Mouse (Mus musculus) embryonic facial prominence, embryonic 11.5 days (tissue): ENCODE results near the gene Gm20388. TPM values are rescaled to one million over a fixed set of nuclear protein-coding genes. Genes with fewer than 3 reads are reported as not detected.
"Not testable (repeated sequence)": the region's sequence is repeated elsewhere in the genome, so short reads cannot be mapped to it uniquely, and the experiment has no call there.

Source experiments
- ATAC-seq: fragments of 200-750 bp; cut with Nextera tagmentation; replicated peaks from 2 replicates; pipeline ENCODE4 v1.8.0; 2017; ENCODE audit warnings: low read depth; ENCODE audit not compliant: insufficient number of reproducible peaks, low FRiP score, low TSS enrichment
- DNase-seq: peaks from one replicate; pipeline ENCODE4 v3.0.0-alpha.2; 2015; ENCODE audit warnings: low spot score
- H3K27ac ChIP-seq: fragments of 300-500 bp; sonication (generic); replicated peaks from 2 replicates; pipeline ENCODE4 v1.5.1; 2014; ENCODE audit warnings: mild to moderate bottlenecking, low read depth, low read length, control low read depth
- H3K27me3 ChIP-seq: fragments of 300-500 bp; sonication (generic); 2 replicates; pipeline ENCODE4 v1.6.1; 2014; ENCODE audit warnings: mild to moderate bottlenecking, low read length, moderate library complexity, mixed read lengths; ENCODE audit not compliant: control insufficient read depth, insufficient read depth
- H3K36me3 ChIP-seq: fragments of 300-500 bp; sonication (generic); replicated peaks from 2 replicates; pipeline ENCODE4 v1.6.1; 2014; ENCODE audit warnings: low read depth, mild to moderate bottlenecking, low read length, moderate library complexity, mixed read lengths; ENCODE audit not compliant: control insufficient read depth, insufficient read depth
- H3K4me1 ChIP-seq: fragments of 300-500 bp; sonication (generic); 2 replicates; pipeline ENCODE4 v1.6.1; 2014; ENCODE audit warnings: low read length, mixed read lengths; ENCODE audit not compliant: control insufficient read depth, insufficient read depth
- H3K4me2 ChIP-seq: fragments of 300-500 bp; sonication (generic); 2 replicates; pipeline ENCODE4 v1.6.1; 2014; ENCODE audit warnings: low read depth, mild to moderate bottlenecking, control low read depth, low read length, moderate library complexity
- H3K4me3 ChIP-seq: fragments of 300-500 bp; sonication (generic); 2 replicates; pipeline ENCODE4 v1.5.1; 2014; ENCODE audit warnings: low read depth, low read length, control low read depth
- H3K9ac ChIP-seq: fragments of 300-500 bp; sonication (generic); replicated peaks from 2 replicates; pipeline ENCODE4 v1.6.1; 2014; ENCODE audit warnings: mild to moderate bottlenecking, control low read depth, low read length
- H3K9me3 ChIP-seq: fragments of 300-500 bp; sonication (generic); replicated peaks from 2 replicates; pipeline ENCODE4 v1.6.1; 2016; ENCODE audit warnings: mild to moderate bottlenecking, low read length, inconsistent platforms, mixed read lengths; ENCODE audit not compliant: control insufficient read depth
- WGBS: fragments of 180-500 bp; shearing (Covaris S2); extraction: QIAGEN DNeasy Blood & Tissue Kit; methylation state at CpG from one replicate; pipeline ENCODE4 v1.1.7; 2014; 5-methylcytosine and 5-hydroxymethylcytosine counted together
- polyA plus RNA-seq: library from polyadenylated mRNA; unstranded; fragments of >200 nt; fragmentation: Nextera tagmentation; extraction: Ambion mirVana; gene quantifications from 2 replicates; pipeline ENCODE4 v1.2.1, GENCODE M21; 2014

The Gm20388 gene
- polyA plus RNA-seq, 1 experiment from 2014 or later = 3.1 TPM

DNA sequence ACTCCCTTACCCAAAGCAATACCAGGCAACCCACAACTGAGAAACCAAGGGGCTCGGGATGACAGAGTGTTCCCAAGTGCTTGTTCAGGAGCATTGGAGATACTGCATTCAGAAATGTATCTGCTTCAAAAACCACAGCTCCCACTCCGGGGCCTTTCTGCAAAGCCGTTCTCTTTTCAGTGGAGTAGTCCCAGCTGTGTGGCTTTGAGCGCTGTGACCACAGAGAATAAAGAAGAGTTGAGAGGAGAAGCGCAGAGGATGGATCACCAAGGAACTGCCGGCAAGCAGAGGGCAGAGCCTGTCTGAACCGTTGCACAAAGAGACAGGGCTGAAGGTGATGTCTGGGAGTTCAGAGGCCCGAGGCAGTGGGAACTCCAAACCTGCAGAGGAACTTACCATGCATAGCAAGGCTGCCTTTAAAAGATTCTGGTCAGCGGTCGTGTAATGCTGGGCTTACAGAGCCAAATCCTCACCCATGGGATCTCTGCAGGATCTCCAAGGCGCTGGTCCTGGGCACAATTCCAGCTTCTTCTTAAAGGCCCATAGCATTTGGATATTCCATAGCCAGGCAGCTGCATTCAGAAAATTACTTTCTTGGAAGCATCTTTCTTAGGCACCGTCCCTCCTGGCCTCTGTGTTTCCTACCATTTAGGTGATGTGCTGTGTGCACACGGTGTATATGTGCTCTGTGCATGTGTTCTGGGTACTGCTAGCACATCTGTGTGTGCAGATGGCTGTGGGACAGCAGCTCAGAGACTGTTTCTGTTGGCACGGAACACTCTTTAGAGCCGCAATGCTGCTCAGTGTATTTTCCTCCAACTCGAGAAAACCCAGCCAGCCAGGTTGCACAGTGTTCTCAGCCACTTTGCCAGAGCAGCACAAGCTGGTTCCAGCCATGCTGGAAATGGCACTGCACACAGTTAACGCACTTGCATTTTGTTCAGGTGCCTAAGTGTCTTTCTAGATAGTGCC is 4261.2 kb downstream of the Gm20388 start:
- no peaks in the 10 kb centered on the region for H3K27me3 ChIP-seq
- H3K4me1 ChIP-seq = no peaks in the 10 kb centered on the region
- H3K9me3 ChIP-seq = no peaks in the 10 kb centered on the region
- ATAC-seq (no peak), DNase-seq (no peak)
- no peak overlapping the region for H3K27ac ChIP-seq
- H3K36me3 ChIP-seq = no peaks in the 10 kb centered on the region
- WGBS = 76% methylated on average over 17 of the region's 17 CpGs
- H3K4me3 ChIP-seq = no peak overlapping the region
- no peak overlapping the region for H3K4me2 ChIP-seq
- no peak overlapping the region for H3K9ac ChIP-seq

DNA sequence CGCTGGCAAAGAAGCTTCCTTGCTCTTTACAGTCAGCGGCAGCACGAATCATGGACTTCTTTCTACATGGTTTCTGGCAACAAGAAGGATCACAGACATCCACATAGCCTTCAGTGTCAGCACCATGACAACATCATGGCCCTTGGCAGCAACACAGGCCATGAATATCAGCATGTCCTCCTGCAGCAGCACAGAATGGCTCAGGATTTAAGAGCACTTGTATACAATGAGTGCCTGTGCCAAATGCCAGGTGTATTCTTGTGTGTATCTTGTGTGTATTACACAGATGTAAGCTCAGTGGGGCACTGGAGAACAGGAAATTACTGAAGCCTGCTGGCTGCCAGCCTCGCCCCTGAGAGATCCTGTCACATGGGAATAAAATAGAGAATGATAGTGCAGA is 4263.0 kb downstream of the Gm20388 start:
- ATAC-seq = no peak
- WGBS = 89% methylated on average over 4 of the region's 4 CpGs

DNA sequence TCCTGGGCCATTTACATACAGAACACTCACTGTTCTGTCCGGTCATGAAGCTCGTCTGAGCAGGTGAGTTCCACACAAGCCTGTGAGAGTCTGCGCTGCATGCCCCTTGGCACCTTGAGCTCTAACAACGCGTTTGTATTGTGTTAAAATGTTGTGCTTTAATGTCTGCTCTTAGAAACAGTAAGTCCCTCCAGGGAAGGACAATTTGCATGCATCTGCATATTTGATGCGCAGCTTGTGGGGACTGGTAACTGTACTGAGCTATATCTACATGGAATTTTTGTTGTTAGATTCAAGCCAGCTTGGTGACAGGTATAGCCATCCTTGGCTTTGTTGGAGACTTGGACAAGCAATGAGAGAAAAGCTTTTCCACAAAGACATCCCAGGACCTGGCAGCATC is 4265.5 kb downstream of the Gm20388 start:
- H3K27ac ChIP-seq = no peak overlapping the region
- DNase-seq = no peak
- ATAC-seq = no peak
- 81% methylated on average over 6 of the region's 6 CpGs for WGBS
- no peaks in the 10 kb centered on the region for H3K27me3 ChIP-seq
- no peak overlapping the region for H3K4me2 ChIP-seq
- no peak overlapping the region for H3K4me3 ChIP-seq
- no peaks in the 10 kb centered on the region for H3K36me3 ChIP-seq
- no peaks in the 10 kb centered on the region for H3K9me3 ChIP-seq
- no peaks in the 10 kb centered on the region for H3K4me1 ChIP-seq
- H3K9ac ChIP-seq = no peak overlapping the region

More for the DNA sequence above, 4263.0 kb downstream of the Gm20388 start:
- H3K4me1 ChIP-seq = no peaks in the 10 kb centered on the region
- H3K27ac ChIP-seq = no peak overlapping the region
- no peaks in the 10 kb centered on the region for H3K36me3 ChIP-seq
- no peaks in the 10 kb centered on the region for H3K9me3 ChIP-seq
- no peak overlapping the region for H3K4me3 ChIP-seq
- DNase-seq = no peak
- H3K27me3 ChIP-seq = no peaks in the 10 kb centered on the region
- no peak overlapping the region for H3K9ac ChIP-seq
- no peak overlapping the region for H3K4me2 ChIP-seq

DNA sequence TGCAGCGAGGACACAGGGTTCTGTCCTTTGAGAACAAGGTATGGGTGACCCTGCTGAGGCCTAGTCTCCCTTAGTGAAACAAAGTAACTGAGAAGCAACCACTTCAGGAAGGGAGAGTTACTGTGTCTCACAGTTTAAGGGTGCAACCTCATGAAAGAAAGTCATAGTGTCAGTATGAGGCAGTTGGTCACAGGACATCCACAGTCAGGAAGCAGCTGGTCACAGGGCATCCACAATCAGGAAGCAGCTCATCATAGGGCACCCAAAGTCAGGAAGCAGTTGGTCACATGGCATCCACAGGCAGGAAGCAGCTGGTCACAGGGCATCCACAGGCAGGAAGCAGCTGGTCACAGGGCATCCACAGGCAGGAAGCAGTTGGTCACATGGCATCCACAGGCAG is 4266.5 kb downstream of the Gm20388 start:
- not testable (repeated sequence) for DNase-seq, ATAC-seq, H3K27me3 ChIP-seq, H3K4me2 ChIP-seq, H3K27ac ChIP-seq, H3K36me3 ChIP-seq, H3K4me3 ChIP-seq, H3K4me1 ChIP-seq, H3K9me3 ChIP-seq, H3K9ac ChIP-seq
- WGBS = 78% methylated on average over 1 of the region's 1 CpGs

DNA sequence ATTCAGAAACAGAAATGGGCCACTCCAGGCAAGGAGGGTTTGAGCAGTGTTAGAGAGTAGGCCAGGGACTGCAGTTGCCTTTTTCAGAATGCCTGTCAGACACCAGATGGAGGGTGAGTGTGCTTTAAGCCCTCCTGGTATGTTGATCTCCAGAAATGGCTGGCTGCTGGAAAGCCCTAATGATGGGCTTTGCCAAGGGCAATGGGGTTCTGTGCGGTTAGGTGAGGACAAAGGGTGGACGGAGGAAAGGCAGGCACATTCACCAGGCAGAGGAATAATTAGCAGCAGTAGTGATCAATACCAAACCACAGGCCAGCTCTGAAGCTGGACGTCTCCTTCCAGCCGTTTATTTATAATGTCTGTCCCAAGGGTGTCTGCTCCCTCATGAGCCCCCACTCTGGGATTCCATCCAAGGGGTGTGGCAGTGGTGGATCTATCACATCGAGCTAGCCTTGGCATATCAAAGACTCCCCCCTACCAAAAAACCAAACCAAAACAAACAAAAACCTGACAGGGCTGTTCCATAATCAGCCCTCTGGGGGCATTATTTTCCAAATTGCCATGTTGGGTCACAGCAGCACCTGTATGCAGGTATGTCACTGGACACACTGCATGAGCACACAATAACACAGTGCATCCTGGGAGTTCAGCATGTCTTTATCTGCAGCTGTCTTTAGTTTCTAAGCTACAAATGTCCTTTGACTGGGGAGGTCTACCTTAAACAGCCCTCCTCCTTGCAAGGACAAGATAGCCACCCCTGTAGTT is 4270.2 kb downstream of the Gm20388 start:
- no peaks in the 10 kb centered on the region for H3K27me3 ChIP-seq
- H3K9ac ChIP-seq = no peak overlapping the region
- ATAC-seq (no peak), DNase-seq (no peak)
- no peak overlapping the region for H3K27ac ChIP-seq
- no peak overlapping the region for H3K4me3 ChIP-seq
- H3K4me2 ChIP-seq = no peak overlapping the region
- 68% methylated on average over 5 of the region's 5 CpGs for WGBS
- H3K36me3 ChIP-seq = no peaks in the 10 kb centered on the region
- no peaks in the 10 kb centered on the region for H3K4me1 ChIP-seq
- H3K9me3 ChIP-seq = no peaks in the 10 kb centered on the region

DNA sequence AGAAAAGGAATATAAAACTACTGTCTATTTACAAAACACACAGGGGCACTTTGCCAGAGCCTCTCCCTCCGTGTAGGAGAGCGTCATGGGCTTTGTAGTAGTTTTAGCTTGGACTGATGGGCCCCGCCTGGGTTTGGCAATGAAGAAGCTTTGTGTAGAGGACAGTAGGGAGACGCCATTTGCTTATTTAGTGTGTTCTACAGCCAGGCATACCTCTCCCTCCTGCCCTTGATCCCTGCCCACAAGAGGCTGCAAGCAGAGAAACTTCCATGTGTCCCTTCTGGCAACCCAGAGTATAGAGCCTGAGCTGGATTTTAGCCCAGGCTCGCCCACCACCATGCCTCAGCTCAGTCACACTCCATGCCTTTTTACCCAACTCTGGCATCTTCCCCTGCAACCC is 4271.1 kb downstream of the Gm20388 start:
- H3K27ac ChIP-seq = no peak overlapping the region
- H3K4me2 ChIP-seq = no peak overlapping the region
- 91% methylated on average over 5 of the region's 5 CpGs for WGBS
- H3K27me3 ChIP-seq = no peaks in the 10 kb centered on the region
- no peak overlapping the region for H3K4me3 ChIP-seq
- ATAC-seq = no peak
- H3K4me1 ChIP-seq = no peaks in the 10 kb centered on the region
- no peaks in the 10 kb centered on the region for H3K9me3 ChIP-seq
- no peaks in the 10 kb centered on the region for H3K36me3 ChIP-seq
- no peak overlapping the region for H3K9ac ChIP-seq
- no peak for DNase-seq

DNA sequence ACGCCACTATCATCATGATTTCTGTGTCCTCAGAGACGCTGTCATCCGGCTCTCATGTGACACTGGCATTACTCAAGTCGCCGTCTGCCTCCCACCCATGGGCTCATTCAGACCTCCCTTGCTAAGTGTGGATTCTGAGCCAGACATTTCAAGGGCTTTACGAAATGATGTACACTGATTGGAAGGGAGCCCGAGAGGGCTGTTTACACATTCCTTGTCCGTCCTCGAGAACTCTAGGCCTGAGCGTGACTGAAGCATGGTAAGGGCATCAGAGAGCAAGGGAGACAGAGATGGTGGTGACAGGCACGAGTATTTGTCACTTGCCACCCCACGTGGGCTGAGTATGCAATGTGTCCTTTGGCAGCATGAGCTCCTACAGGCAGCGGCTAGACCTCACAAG is 4271.6 kb downstream of the Gm20388 start:
- 70% methylated on average over 13 of the region's 13 CpGs for WGBS
- H3K27ac ChIP-seq = no peak overlapping the region
- no peaks in the 10 kb centered on the region for H3K9me3 ChIP-seq
- ATAC-seq (no peak), DNase-seq (no peak)
- no peaks in the 10 kb centered on the region for H3K27me3 ChIP-seq
- H3K36me3 ChIP-seq = no peaks in the 10 kb centered on the region
- no peak overlapping the region for H3K4me3 ChIP-seq
- no peaks in the 10 kb centered on the region for H3K4me1 ChIP-seq
- H3K9ac ChIP-seq = no peak overlapping the region
- no peak overlapping the region for H3K4me2 ChIP-seq

DNA sequence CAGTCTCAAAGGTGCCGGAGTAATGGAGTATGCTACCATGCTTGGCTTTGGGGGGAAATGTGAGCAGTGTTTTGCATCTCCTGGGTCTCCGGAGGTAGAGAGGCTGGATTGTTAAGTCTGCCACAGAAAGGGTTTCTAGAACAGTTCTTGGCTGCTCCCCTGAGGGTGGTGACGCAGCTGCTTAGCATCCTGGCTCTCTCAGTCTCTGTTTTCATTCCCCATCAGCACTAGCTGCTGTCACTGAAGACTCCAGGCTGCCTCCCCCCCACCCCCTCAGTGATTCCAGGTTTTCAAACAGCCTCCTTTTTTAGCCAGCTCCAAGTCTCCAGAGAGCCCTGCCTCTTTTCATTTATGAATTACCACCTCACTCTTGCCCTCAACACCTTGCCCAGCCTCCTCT is 4273.4 kb downstream of the Gm20388 start:
- H3K9ac ChIP-seq = no peak overlapping the region
- H3K4me3 ChIP-seq = no peak overlapping the region
- no peaks in the 10 kb centered on the region for H3K9me3 ChIP-seq
- no peak overlapping the region for H3K4me2 ChIP-seq
- 63% methylated on average over 3 of the region's 3 CpGs for WGBS
- H3K4me1 ChIP-seq = no peaks in the 10 kb centered on the region
- H3K27me3 ChIP-seq = no peaks in the 10 kb centered on the region
- no peak for DNase-seq
- H3K27ac ChIP-seq = no peak overlapping the region
- ATAC-seq = no peak
- no peaks in the 10 kb centered on the region for H3K36me3 ChIP-seq
